Mouse (Mus musculus) cortical plate, adult 2 months (tissue): ENCODE data around the gene Six6. TPM values are rescaled to one million over a fixed set of nuclear protein-coding genes. Genes with fewer than 3 reads are reported as not detected.

Experiments used
- H3K27ac ChIP-seq: fragments of 200-500 bp; 2 replicates; pipeline ENCODE4 v1.5.1; 2012; ENCODE audit warnings: low read length, control low read depth, inconsistent platforms; ENCODE audit not compliant: insufficient read depth
- H3K4me1 ChIP-seq: fragments of 200-500 bp; 2 replicates; pipeline ENCODE4 v1.6.1; 2011; ENCODE audit warnings: low read length; ENCODE audit not compliant: control insufficient read depth, insufficient read depth
- H3K4me3 ChIP-seq: fragments of 200-500 bp; 2 replicates; pipeline ENCODE4 v1.5.1; 2011; ENCODE audit warnings: mild to moderate bottlenecking, low read length, control low read depth; ENCODE audit not compliant: insufficient read depth
- CTCF ChIP-seq: fragments of 200-500 bp; IDR thresholded peaks from 2 replicates; pipeline ENCODE4 v1.5.1; 2011; ENCODE audit warnings: mild to moderate bottlenecking, control low read depth, low read length; ENCODE audit not compliant: insufficient read depth; ENCODE audit errors: extremely low read depth
- POLR2A ChIP-seq: fragments of 200-500 bp; IDR thresholded peaks from 2 replicates; pipeline ENCODE4 v1.6.1; 2011; ENCODE audit warnings: mild to moderate bottlenecking, low read length, control low read depth; ENCODE audit not compliant: insufficient read depth; ENCODE audit errors: extremely low read depth
- polyA plus RNA-seq: library from polyadenylated mRNA; depleted of rRNA; stranded (reverse); fragments of >200 nt; gene quantifications from 2 replicates; pipeline ENCODE4 v1.2.3, GENCODE M21; 2012

The Six6 gene
- polyA plus RNA-seq, 1 experiment: not detected

GRCm38 (mm10) chr12:72958446-72958845 is 18.8 kb downstream of the Six6 start:
- H3K4me3 ChIP-seq: no peak overlapping the region
- TF ChIP-seq POLR2A (no peak), CTCF (no peak)
- no peak overlapping the region for H3K27ac ChIP-seq
- H3K4me1 ChIP-seq: no peaks in the 10 kb centered on the region

- Histone ChIP-seq H3K4me3 (no peak overlapping the region), H3K27ac (no peak overlapping the region), H3K4me1 (no peaks in the 10 kb centered on the region)
- TF ChIP-seq POLR2A: no peak
- no peak for TF ChIP-seq CTCF
Measured at GRCm38 (mm10) chr12:72962761-72963160, 23.1 kb downstream of the Six6 start.

- Histone ChIP-seq H3K4me3 (no peak overlapping the region), H3K27ac (no peak overlapping the region), H3K4me1 (no peaks in the 10 kb centered on the region)
- TF ChIP-seq CTCF (no peak), POLR2A (no peak)
Measured at GRCm38 (mm10) chr12:72967541-72967940, 27.8 kb downstream of the Six6 start.

- Histone ChIP-seq H3K4me3 (no peak overlapping the region), H3K27ac (no peak overlapping the region), H3K4me1 (no peaks in the 10 kb centered on the region)
- no peak for TF ChIP-seq POLR2A
- TF ChIP-seq CTCF: no peak
Measured at GRCm38 (mm10) chr12:72970620-72971019, 30.9 kb downstream of the Six6 start.

- H3K27ac ChIP-seq: no peak overlapping the region
- H3K4me1 ChIP-seq: no peaks in the 10 kb centered on the region
- TF ChIP-seq CTCF (peak; percentile 16; the same call in 1 of the 2 replicates), POLR2A (no peak)
- no peak overlapping the region for H3K4me3 ChIP-seq
Measured at GRCm38 (mm10) chr12:72973161-72973560, 33.5 kb downstream of the Six6 start.

GRCm38 (mm10) chr12:72976172-72976571 is 36.5 kb downstream of the Six6 start:
- H3K27ac ChIP-seq: no peak overlapping the region
- no peak overlapping the region for H3K4me3 ChIP-seq
- no peaks in the 10 kb centered on the region for H3K4me1 ChIP-seq
- TF ChIP-seq CTCF (no peak), POLR2A (no peak)

GRCm38 (mm10) chr12:72976718-72977117 is 37.0 kb downstream of the Six6 start:
- Histone ChIP-seq H3K4me3 (no peak overlapping the region), H3K4me1 (no peaks in the 10 kb centered on the region), H3K27ac (no peak overlapping the region)
- TF ChIP-seq CTCF (peak; percentile 92), POLR2A (no peak)

- H3K4me1 ChIP-seq: no peaks in the 10 kb centered on the region
- TF ChIP-seq CTCF (no peak), POLR2A (no peak)
- H3K27ac ChIP-seq: no peak overlapping the region
- H3K4me3 ChIP-seq: no peak overlapping the region
Measured at GRCm38 (mm10) chr12:72977851-72978250, 38.2 kb downstream of the Six6 start.

- Histone ChIP-seq H3K4me3 (no peak overlapping the region), H3K27ac (no peak overlapping the region), H3K4me1 (no peaks in the 10 kb centered on the region)
- TF ChIP-seq POLR2A: no peak
- no peak for TF ChIP-seq CTCF
Measured at GRCm38 (mm10) chr12:72979236-72979635, 39.5 kb downstream of the Six6 start.

- TF ChIP-seq POLR2A (no peak), CTCF (no peak)
- Histone ChIP-seq H3K4me1 (no peaks in the 10 kb centered on the region), H3K4me3 (no peak overlapping the region), H3K27ac (no peak overlapping the region)
Measured at GRCm38 (mm10) chr12:72982616-72983015, 42.9 kb downstream of the Six6 start.
